Mouse (Mus musculus) stomach, postnatal 0 days (tissue): Measurements from ENCODE around the gene Ppp3ca.

Experiments used
- CTCF ChIP-seq: IDR thresholded peaks from 2 replicates; pipeline ENCODE4 v1.5.1; 2016; ENCODE audit warnings: antibody characterized with exemption, low read depth, mild to moderate bottlenecking, moderate library complexity
- EP300 ChIP-seq: optimal IDR thresholded peaks from 2 replicates; pipeline ENCODE3; 2016; ENCODE audit warnings: antibody characterized with exemption

GRCm38 (mm10) chr3:136727877-136728276 is 58.0 kb downstream of the Ppp3ca start:
- TF ChIP-seq EP300 (no peak), CTCF (no peak)
